Mouse (Mus musculus): ENCODE data around the gene Ttc25.

GRCm38 (mm10) chr11:100518188-100518591 is 27.2 kb upstream of the Ttc25 start:
- TF ChIP-seq POLR2A (IDR thresholded peaks at IDR 0.05; ENCODE audit: extremely low read depth, insufficient read depth, low read length) (no peak), CTCF (IDR thresholded peaks at IDR 0.05; ENCODE audit: low read depth, low read length) (no peak)
